Mouse (Mus musculus): ENCODE data around the gene Cracr2b.

- TF ChIP-seq CTCF (conservative IDR thresholded peaks at IDR 0.05 in 1 of 2, IDR thresholded peaks at IDR 0.05 in 1 of 2; ENCODE audit: low read depth in 2 of 2, low read length in 2 of 2) (peak; percentile 29 to 60; a peak in 3 of 4 replicates), EP300 (IDR thresholded peaks at IDR 0.05; ENCODE audit: low read length) (no peak), ZNF384 (IDR thresholded peaks at IDR 0.05; ENCODE audit: low read depth, low read length) (no peak), GABPA (IDR thresholded peaks at IDR 0.05; ENCODE audit: insufficient replicate concordance, low read depth, low read length) (no peak), MAX (IDR thresholded peaks at IDR 0.05; ENCODE audit: low read length) (no peak), POLR2AphosphoS2 (IDR thresholded peaks at IDR 0.05; ENCODE audit: low read depth, low read length) (no peak), POLR2A (IDR thresholded peaks at IDR 0.05; ENCODE audit: low read depth, low read length) (no peak), MAFK (IDR thresholded peaks at IDR 0.05; ENCODE audit: insufficient replicate concordance, low read length) (no peak)
Measured at GRCm38 (mm10) chr7:141491151-141491550, 30.3 kb downstream of the Cracr2b start.
